Mouse (Mus musculus) midbrain, embryonic 12.5 days (tissue): ENCODE results near the gene C3. TPM values are rescaled to one million over a fixed set of nuclear protein-coding genes. Genes with fewer than 3 reads are reported as not detected.
A peak's percentile ranks its signal among the peaks of the same experiment; 100 is the strongest.

Experiments
- ATAC-seq: fragments of 200-750 bp; cut with Nextera tagmentation; 2 replicates; pipeline ENCODE4 v1.8.0; 2017; ENCODE audit warnings: low read depth, moderate TSS enrichment, moderate library complexity; ENCODE audit not compliant: low FRiP score
- H3K27ac ChIP-seq: fragments of 300-500 bp; sonication (generic); replicated peaks from 2 replicates; pipeline ENCODE4 v1.5.1; 2016; ENCODE audit warnings: mild to moderate bottlenecking
- H3K27me3 ChIP-seq: fragments of 300-500 bp; sonication (generic); 2 replicates; pipeline ENCODE4 v1.6.1; 2016; ENCODE audit warnings: mild to moderate bottlenecking
- H3K36me3 ChIP-seq: fragments of 300-500 bp; sonication (generic); 2 replicates; pipeline ENCODE4 v1.6.1; 2016
- H3K4me1 ChIP-seq: fragments of 300-500 bp; sonication (generic); 2 replicates; pipeline ENCODE4 v1.6.1; 2016
- H3K4me2 ChIP-seq: fragments of 300-500 bp; sonication (generic); replicated peaks from 2 replicates; pipeline ENCODE4 v1.6.1; 2016; ENCODE audit warnings: mild to moderate bottlenecking, moderate library complexity
- H3K4me3 ChIP-seq: fragments of 300-500 bp; sonication (generic); 2 replicates; pipeline ENCODE4 v1.5.1; 2016; ENCODE audit warnings: mild to moderate bottlenecking
- H3K9ac ChIP-seq: fragments of 300-500 bp; sonication (generic); replicated peaks from 2 replicates; pipeline ENCODE4 v1.6.1; 2016; ENCODE audit warnings: mild to moderate bottlenecking, moderate library complexity
- H3K9me3 ChIP-seq: fragments of 300-500 bp; sonication (generic); 2 replicates; pipeline ENCODE4 v1.6.1; 2016; ENCODE audit warnings: mild to moderate bottlenecking
- WGBS: fragments of 180-500 bp; shearing (Covaris S2); methylation state at CpG from one replicate; pipeline ENCODE4 v1.1.7; 2016; 5-methylcytosine and 5-hydroxymethylcytosine counted together
- polyA plus RNA-seq: library from polyadenylated mRNA; unstranded; fragments of >200 nt; fragmentation: Nextera tagmentation; extraction: Ambion mirVana; gene quantifications from 2 replicates; pipeline ENCODE4 v1.2.1, GENCODE M21; 2016

C3 gene
- polyA plus RNA-seq, 1 experiment from 2014 or later = 0.50 TPM

DNA sequence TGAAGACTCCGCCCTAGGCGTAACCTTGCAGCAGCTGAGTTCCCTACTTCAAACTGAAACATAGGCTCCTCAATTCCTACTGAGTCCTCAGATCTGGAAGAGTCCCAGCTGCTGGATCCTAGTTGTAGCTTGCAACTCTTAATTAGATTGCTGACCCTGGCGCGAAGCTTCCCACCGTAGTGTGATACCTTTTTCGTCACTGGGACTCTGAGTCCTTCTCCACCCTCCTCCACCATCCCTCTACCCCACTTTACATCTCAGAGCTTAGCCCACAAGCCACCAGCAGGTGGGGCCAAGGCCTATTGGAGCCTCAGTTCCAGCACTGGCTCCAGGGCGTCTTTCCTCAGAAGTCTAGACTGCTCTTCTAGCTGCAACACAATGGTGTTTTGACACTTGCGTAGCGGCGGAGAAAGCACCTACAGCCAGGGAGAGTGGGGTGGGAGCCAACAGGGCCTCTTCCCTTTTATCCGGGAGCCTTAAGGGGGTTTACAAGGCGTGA is 20.3 kb upstream of the C3 start, which contains the start of gene Gpr108:
Gene Gpr108 (minus strand): TSS at position 246 of the 499 bp plus-strand sequence.
- peak within 1 kb of the TSS; percentile 71 for H3K4me3 ChIP-seq
- ATAC-seq = peak; percentile 49
- H3K27me3 ChIP-seq = no peaks in the 10 kb centered on the region
- H3K9me3 ChIP-seq = no peaks in the 10 kb centered on the region
- peak within 1 kb of the TSS; percentile 97 for H3K27ac ChIP-seq
- H3K4me2 ChIP-seq = peak within 1 kb of the TSS; percentile 93
- peak within 1 kb of the TSS; percentile 71 for H3K9ac ChIP-seq
- H3K36me3 ChIP-seq = peaks cover 10% of the 10 kb centered on the region
- H3K4me1 ChIP-seq = peaks cover 32% of the 10 kb centered on the region
- under 1% methylated on average over 12 of the region's 12 CpGs for WGBS

DNA sequence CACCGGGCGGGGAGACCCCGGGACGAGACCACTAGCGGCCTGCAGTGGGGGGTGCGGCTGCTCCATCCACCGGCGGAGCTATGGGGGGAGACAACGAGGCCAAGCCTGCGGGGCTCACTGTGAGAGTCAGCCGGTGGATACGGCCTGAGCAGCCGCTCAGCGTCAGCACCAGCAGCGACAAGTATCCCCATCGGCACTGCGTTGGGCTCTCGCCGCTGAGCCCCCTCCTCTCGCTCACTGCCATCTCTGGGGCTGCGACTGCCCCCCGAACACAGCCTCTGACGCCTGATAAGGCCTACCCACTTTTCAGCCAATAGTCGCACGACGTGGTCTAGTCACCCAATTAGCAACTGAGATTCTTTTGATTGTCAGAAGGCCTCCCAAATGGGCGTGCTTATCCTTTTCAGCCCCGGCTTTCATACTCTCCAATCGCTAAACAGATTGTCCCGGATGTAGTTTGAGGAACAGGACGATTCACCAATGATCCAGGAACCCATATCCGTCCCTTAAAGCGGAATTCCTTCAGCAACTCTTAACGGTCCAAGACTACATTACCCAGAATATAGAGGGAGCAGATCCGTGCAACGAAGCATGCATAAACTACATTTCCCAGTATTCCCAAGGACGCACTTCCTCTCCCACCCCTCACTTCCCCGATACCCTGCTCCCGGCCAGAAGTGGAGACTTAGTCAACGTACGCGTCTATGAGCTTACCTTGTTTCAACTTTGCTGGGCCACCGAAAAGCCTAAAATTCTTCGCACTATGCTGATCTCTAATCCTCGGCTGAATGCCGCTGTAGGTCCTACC is 19.7 kb upstream of the C3 start:
- peaks cover 32% of the 10 kb centered on the region for H3K4me1 ChIP-seq
- H3K27me3 ChIP-seq = no peaks in the 10 kb centered on the region
- peak overlapping the region; percentile 93 for H3K4me2 ChIP-seq
- no peaks in the 10 kb centered on the region for H3K9me3 ChIP-seq
- H3K4me3 ChIP-seq = peak overlapping the region; percentile 71
- ATAC-seq = peak; percentile 93
- peak overlapping the region; percentile 97 for H3K27ac ChIP-seq
- WGBS = under 1% methylated on average over 46 of the region's 46 CpGs
- peak overlapping the region; percentile 71 for H3K9ac ChIP-seq
- H3K36me3 ChIP-seq = peaks cover 14% of the 10 kb centered on the region

DNA sequence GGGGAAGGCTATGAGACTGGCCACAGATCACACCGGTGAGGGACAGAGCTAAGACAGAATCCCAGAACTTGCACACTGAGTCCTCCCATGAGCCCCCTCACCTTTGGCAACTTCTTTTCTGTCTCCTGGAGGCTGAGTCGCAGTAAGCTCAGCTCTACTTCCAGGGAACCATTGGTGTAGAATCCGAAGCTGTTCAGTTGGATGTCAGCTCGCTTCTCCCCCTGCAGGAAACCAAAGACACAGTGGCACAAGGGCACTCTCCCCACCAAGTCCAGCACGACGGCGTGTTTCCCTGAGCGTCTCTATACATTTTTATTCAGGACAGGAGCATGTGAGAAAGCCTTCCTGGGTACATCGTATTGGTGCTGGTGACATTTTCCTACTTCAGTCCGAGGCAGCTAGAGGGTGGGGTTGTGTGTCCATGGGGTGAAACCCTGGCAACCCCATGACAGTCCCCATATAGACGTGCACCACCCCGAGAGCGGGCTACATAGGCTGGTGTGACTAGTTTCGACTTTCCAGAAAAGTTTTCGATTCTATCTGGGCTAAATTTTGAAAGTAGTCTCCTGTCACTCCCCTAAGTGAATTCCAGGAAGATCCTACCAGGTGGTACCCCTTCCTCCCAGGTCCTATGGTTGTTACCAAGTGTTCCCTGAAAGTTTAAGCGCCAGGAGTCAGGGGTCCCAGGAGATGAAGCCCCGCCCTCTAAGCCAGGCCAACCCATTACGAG is 18.9 kb upstream of the C3 start:
- H3K4me1 ChIP-seq = peaks cover 32% of the 10 kb centered on the region
- no peaks in the 10 kb centered on the region for H3K9me3 ChIP-seq
- peak overlapping the region; percentile 81 for H3K4me2 ChIP-seq
- peak overlapping the region; percentile 97 for H3K27ac ChIP-seq
- ATAC-seq = peak; percentile 59
- peaks cover 22% of the 10 kb centered on the region for H3K36me3 ChIP-seq
- H3K4me3 ChIP-seq = peak overlapping the region; percentile 71
- H3K9ac ChIP-seq = peak overlapping the region; percentile 71
- H3K27me3 ChIP-seq = no peaks in the 10 kb centered on the region
- 4% methylated on average over 18 of the region's 18 CpGs for WGBS

DNA sequence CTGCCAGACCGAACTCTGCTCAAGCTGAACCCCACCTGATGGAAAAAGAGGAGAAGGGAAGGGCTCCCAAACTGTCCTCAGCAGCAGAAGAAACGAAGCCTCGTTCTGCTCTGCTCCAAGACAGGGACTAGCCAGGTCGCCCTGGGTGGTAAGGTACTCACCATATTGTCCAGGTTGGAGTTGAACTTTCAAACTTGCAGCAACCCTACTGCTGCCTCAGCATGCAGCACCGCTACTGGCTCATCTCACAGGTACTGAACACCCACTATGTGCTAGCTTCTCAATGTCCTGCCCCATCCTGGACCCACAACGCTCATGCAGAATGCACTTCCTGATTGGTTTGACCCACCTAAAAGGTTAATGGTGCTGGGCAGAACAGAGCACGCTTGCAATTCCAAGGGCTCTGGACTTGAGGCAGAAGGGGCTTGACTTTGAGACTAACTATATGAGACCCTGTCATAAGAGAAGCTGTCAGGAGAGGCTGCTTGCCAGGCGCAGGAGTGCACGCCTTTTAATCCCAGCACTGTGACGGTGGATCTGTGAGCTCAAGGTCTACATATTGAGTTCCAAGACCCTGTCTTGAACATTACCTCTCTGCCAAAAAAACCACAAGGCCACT is 17.5 kb upstream of the C3 start:
- no peak overlapping the region for H3K27ac ChIP-seq
- H3K4me1 ChIP-seq = peaks cover 25% of the 10 kb centered on the region
- peaks cover 27% of the 10 kb centered on the region for H3K36me3 ChIP-seq
- H3K9ac ChIP-seq = no peak overlapping the region
- H3K9me3 ChIP-seq = no peaks in the 10 kb centered on the region
- no peak overlapping the region for H3K4me3 ChIP-seq
- no peak overlapping the region for H3K4me2 ChIP-seq
- H3K27me3 ChIP-seq = no peaks in the 10 kb centered on the region
- ATAC-seq = no peak
- WGBS = 91% methylated on average over 10 of the region's 10 CpGs

DNA sequence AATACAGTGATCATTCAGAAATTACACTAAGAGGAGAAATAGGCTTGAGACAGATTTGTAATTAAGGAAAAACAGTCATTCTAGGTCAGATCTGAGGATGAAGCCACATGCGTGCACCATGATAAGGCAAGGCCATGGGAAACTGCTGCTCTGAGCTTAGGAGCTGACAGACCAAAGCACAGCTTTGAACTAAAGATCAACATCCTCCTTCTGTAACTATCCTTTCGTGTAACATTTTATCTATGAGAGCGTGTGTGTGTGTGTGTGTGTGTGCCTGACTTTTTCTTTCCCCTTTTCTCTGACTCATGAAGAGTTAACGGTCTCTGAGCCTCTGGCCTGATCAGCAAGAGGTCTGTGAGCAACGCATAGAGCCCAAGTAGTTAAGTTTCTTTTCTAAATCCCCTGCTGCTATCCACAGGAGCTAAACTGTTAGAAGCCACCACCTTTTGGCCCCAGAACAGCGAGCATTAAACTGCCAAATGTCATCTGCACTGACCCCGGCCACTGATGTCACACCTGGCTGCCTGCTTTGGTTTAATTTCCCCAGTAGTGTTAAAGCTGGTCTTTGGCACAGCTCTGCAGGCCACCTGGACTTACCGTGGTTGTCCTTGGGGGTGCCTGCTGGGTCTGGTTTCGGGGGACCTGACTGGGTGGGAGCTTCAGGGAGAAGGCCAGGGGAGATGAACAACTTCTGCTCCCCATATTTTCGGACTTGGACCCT is 15.9 kb upstream of the C3 start:
- Histone ChIP-seq H3K4me1 (peaks cover 15% of the 10 kb centered on the region), H3K4me3 (no peak overlapping the region), H3K27me3 (no peaks in the 10 kb centered on the region), H3K9me3 (no peaks in the 10 kb centered on the region), H3K9ac (no peak overlapping the region), H3K4me2 (no peak overlapping the region), H3K27ac (no peak overlapping the region), H3K36me3 (peaks cover 27% of the 10 kb centered on the region)
- no peak for ATAC-seq
- WGBS = 72% methylated on average over 10 of the region's 10 CpGs

DNA sequence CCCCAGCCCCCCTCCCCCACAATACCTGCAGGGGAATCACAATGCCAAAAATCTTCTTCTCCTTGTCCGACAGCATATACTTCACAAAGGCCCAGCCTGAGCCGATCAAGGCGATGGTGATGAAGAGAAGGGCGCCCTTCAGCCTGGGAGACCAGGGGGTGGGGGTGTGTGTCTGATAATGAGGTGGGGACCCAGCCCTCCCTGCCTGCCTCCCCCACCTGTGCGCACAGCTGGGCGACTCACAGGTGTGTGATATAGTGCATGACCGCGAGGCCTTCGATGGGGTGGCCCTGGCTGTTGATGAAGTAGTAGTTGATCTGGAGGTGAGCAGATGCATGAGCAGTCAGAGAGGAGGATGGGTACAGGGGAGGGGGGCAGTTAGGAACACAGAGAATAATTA is 9.2 kb upstream of the C3 start:
- Histone ChIP-seq H3K36me3 (peaks cover 43% of the 10 kb centered on the region), H3K9ac (no peak overlapping the region), H3K27ac (no peak overlapping the region), H3K9me3 (no peaks in the 10 kb centered on the region), H3K27me3 (no peaks in the 10 kb centered on the region), H3K4me3 (no peak overlapping the region), H3K4me2 (no peak overlapping the region), H3K4me1 (no peaks in the 10 kb centered on the region)
- ATAC-seq = no peak
- 90% methylated on average over 9 of the region's 9 CpGs for WGBS

DNA sequence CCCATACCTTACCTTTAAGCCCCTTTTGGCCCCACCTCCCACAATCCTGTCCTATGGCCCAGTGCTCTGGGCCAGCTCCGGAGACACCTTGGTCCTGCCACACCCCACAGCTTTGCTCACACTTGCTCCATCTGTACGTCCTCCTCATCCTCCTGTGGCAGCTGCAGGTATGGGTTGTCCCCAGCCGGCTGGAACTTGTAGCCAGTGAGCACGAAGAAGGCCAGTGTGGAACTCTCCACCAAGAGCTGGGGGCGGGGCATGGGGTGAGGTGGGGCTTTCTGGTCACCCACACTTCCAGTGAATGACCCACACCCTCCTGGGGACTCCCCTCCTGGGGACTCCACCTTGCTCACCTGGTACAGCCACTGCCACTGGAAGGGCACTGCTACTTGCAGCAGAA is 7.9 kb upstream of the C3 start:
- Histone ChIP-seq H3K4me2 (no peak overlapping the region), H3K9me3 (no peaks in the 10 kb centered on the region), H3K4me1 (no peaks in the 10 kb centered on the region), H3K4me3 (no peak overlapping the region), H3K36me3 (peaks cover 34% of the 10 kb centered on the region), H3K27ac (no peak overlapping the region), H3K9ac (no peak overlapping the region), H3K27me3 (no peaks in the 10 kb centered on the region)
- 94% methylated on average over 5 of the region's 5 CpGs for WGBS
- ATAC-seq = peak; percentile 20; the same call in 1 of the 2 replicates

DNA sequence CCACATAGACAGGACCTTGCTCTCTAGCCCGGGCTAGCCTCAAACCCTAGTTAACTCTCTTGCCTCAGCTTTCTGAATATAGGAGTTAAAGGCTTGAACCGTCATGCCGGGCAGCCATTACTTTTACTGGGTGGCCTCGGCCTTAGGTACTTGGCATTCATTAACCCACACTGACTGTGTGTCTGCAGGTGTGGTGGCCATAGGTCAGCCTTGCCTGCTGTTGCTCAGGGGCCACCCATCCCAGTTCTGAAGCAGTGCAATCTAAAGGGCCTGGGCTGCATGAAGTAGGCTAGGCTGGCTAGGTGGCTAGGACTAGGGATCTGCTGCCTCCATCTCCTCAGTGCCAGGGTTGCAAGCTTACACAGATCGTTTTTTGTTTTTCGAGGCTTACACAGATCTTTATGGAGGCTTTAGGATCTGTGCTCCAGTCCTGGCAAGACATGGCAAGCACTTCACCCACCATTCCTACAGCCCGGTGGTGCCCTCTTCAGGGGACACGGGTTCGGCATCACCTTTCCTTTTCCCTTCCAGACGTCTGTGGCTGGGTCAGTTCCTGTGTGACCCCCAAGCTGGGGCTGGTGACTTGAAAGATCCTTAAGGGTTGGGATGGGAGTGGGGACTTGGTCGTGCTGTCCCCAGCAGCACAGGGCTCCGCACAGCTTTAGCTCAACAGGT is 6.5 kb upstream of the C3 start:
- no peak for ATAC-seq
- no peaks in the 10 kb centered on the region for H3K27me3 ChIP-seq
- no peak overlapping the region for H3K4me2 ChIP-seq
- H3K4me1 ChIP-seq = no peaks in the 10 kb centered on the region
- H3K9me3 ChIP-seq = no peaks in the 10 kb centered on the region
- H3K9ac ChIP-seq = no peak overlapping the region
- H3K27ac ChIP-seq = no peak overlapping the region
- 85% methylated on average over 12 of the region's 12 CpGs for WGBS
- no peak overlapping the region for H3K4me3 ChIP-seq
- peaks cover 34% of the 10 kb centered on the region for H3K36me3 ChIP-seq

DNA sequence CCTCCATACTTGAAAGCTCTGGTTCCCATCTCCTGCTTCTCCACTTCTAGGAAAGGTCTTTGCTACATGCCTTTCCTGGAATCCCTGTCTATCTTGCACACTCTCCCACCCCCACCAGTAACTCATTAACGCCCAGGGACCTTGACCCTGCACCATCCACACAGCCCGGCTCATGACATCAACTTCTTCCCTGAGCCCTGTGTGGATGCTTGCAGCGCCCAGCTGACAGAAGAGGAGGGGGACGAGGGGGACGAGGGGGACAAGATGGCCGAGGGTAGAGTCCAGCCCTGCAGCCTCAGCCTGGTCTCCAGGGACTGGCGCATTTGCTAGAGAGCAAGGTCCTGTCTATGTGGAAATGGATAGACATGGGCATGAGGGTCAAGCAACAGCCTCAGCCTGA is 5.1 kb upstream of the C3 start:
- no peak overlapping the region for H3K27ac ChIP-seq
- H3K36me3 ChIP-seq = peaks cover 33% of the 10 kb centered on the region
- H3K9me3 ChIP-seq = no peaks in the 10 kb centered on the region
- no peak overlapping the region for H3K4me2 ChIP-seq
- ATAC-seq = no peak
- H3K4me3 ChIP-seq = no peak overlapping the region
- no peak overlapping the region for H3K9ac ChIP-seq
- no peaks in the 10 kb centered on the region for H3K4me1 ChIP-seq
- no peaks in the 10 kb centered on the region for H3K27me3 ChIP-seq
- 51% methylated on average over 7 of the region's 7 CpGs for WGBS

DNA sequence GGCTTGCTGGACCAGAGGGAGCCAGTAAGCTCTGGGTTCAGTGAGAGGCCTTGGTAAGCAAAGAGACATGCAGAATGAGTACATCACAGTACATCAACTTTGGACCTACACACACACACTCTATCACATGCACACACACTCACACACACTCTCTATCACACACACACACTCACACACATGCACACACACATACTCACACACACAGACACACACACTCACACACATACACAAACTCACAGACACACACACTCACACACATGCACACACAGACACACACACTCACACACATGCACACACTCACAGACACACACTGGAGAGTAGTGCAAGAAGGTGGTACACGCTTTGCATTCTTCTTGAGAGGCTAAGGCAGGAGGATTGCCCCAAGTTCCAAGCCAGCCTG is 4.3 kb upstream of the C3 start:
- H3K4me3 ChIP-seq = no peak overlapping the region
- no peak overlapping the region for H3K9ac ChIP-seq
- no peaks in the 10 kb centered on the region for H3K27me3 ChIP-seq
- no peak for ATAC-seq
- H3K36me3 ChIP-seq = peaks cover 24% of the 10 kb centered on the region
- no peak overlapping the region for H3K27ac ChIP-seq
- 80% methylated on average over 1 of the region's 1 CpGs for WGBS
- no peaks in the 10 kb centered on the region for H3K4me1 ChIP-seq
- no peak overlapping the region for H3K4me2 ChIP-seq
- no peaks in the 10 kb centered on the region for H3K9me3 ChIP-seq

DNA sequence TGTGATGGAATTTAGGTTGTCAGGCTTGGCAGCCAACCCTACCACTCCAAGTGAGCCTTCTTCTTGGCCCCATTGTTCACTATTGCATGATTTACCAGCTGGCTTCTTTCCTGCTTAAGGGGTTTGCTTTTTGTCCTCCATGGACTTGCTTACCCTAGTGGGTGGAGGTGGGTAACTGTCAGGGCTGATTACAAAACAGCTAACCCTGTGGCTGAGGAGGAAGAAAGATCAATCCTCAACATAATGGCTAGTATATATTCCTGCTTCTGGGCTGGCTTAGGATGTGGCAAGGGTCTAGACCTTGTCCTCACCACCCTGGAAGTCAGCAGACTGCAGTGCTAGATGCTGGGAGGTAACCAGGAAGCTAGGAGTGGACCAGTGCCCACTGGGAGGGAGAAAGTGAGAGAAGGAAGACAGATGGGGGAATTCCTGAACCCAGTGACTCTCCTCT is 3.4 kb upstream of the C3 start:
- peaks cover 16% of the 10 kb centered on the region for H3K36me3 ChIP-seq
- no peak overlapping the region for H3K4me3 ChIP-seq
- H3K4me2 ChIP-seq = no peak overlapping the region
- H3K9me3 ChIP-seq = no peaks in the 10 kb centered on the region
- H3K27ac ChIP-seq = no peak overlapping the region
- ATAC-seq = no peak
- no peak overlapping the region for H3K9ac ChIP-seq
- H3K4me1 ChIP-seq = no peaks in the 10 kb centered on the region
- H3K27me3 ChIP-seq = no peaks in the 10 kb centered on the region
